Mouse (Mus musculus) embryo, embryonic 10 days (tissue): Measurements from ENCODE around the gene Cyp3a57.
"Not testable (repeated sequence)": the region's sequence is repeated elsewhere in the genome, so short reads cannot be mapped to it uniquely, and the experiment has no call there.

ENCODE experiments used
- DNase-seq: peaks from one replicate; pipeline ENCODE4 v3.0.0-alpha.2; 2015; ENCODE audit warnings: low spot score

Gene Cyp3a57

GRCm38 (mm10) chr5:145344941-145345340, at the start of gene Cyp3a57:
Gene Cyp3a57, plus strand, starts transcription at chr5:145345279.
- DNase-seq, result no peak

GRCm38 (mm10) chr5:145300469-145300868, 44.6 kb upstream of the Cyp3a57 start:
- no peak for DNase-seq

GRCm38 (mm10) chr5:145301796-145302195, 43.3 kb upstream of the Cyp3a57 start:
- not testable (repeated sequence) for DNase-seq

GRCm38 (mm10) chr5:145302424-145302823, 42.7 kb upstream of the Cyp3a57 start:
- no peak for DNase-seq

GRCm38 (mm10) chr5:145306953-145307352, 38.1 kb upstream of the Cyp3a57 start:
- DNase-seq, result not testable (repeated sequence)

- DNase-seq, result not testable (repeated sequence)
Measured at GRCm38 (mm10) chr5:145307811-145308210, 37.3 kb upstream of the Cyp3a57 start.

- no peak for DNase-seq
Measured at GRCm38 (mm10) chr5:145313845-145314244, 31.2 kb upstream of the Cyp3a57 start.

- no peak for DNase-seq
Measured at GRCm38 (mm10) chr5:145317141-145317540, 27.9 kb upstream of the Cyp3a57 start.

- not testable (repeated sequence) for DNase-seq
Measured at GRCm38 (mm10) chr5:145338756-145339155, 6.3 kb upstream of the Cyp3a57 start.

- DNase-seq, result no peak
Measured at GRCm38 (mm10) chr5:145349697-145350096, 4.6 kb downstream of the Cyp3a57 start.

- no peak for DNase-seq
Measured at GRCm38 (mm10) chr5:145353081-145353480, 8.0 kb downstream of the Cyp3a57 start.

GRCm38 (mm10) chr5:145415416-145415815, 70.3 kb downstream of the Cyp3a57 start:
- DNase-seq, result not testable (repeated sequence)

- no peak for DNase-seq
Measured at GRCm38 (mm10) chr5:145422287-145422686, 77.2 kb downstream of the Cyp3a57 start.

GRCm38 (mm10) chr5:145431004-145431403, 85.9 kb downstream of the Cyp3a57 start:
- no peak for DNase-seq

GRCm38 (mm10) chr5:145433688-145434087, 88.6 kb downstream of the Cyp3a57 start:
- no peak for DNase-seq
